In genomic region chr6:137547555-137547954, GRCm38 (mm10) we compare ENCODE assay signal across 18 mouse cellular contexts.
"Had no signal": no experiment of that assay in that cellular context is flagged by ENCODE, and none has a peak within 500 bp of the region (broad histone marks: within the 10 kb centered on the region; RNA-seq: fewer than 3 reads in every experiment).

No protein-coding gene starts in this region.

- H3K9me3 ChIP-seq: midbrain, embryonic 13.5 days; neural tube, embryonic 13.5 days; neural tube, embryonic 15.5 days had no signal

- H3K27me3 ChIP-seq: midbrain, embryonic 13.5 days; neural tube, embryonic 13.5 days; neural tube, embryonic 15.5 days had no signal

- H3K36me3 ChIP-seq: midbrain, embryonic 10.5 days; midbrain, embryonic 13.5 days; neural tube, embryonic 13.5 days; neural tube, embryonic 15.5 days had no signal

- ATAC-seq: midbrain, embryonic 16.5 days had no signal

- H3K27ac ChIP-seq: midbrain, embryonic 10.5 days; midbrain, embryonic 13.5 days; neural tube, embryonic 13.5 days; neural tube, embryonic 15.5 days had no signal

- H3K9ac ChIP-seq: lung, embryonic 14.5 days; midbrain, embryonic 13.5 days; neural tube, embryonic 13.5 days; neural tube, embryonic 15.5 days had no signal

- H3K4me3 ChIP-seq: midbrain, embryonic 10.5 days; midbrain, embryonic 13.5 days; myocyte; neural tube, embryonic 13.5 days; neural tube, embryonic 15.5 days had no signal

- DNase-seq: lung, adult 18-20 months; lung, embryonic 14.5 days; lung, postnatal 10 days; lung, postnatal 4 days; retina, postnatal 1 day; right cerebral cortex, adult 18-20 months; right cerebral cortex, postnatal 25 days; right cerebral cortex, postnatal 4 days; spleen, adult 18-20 months; thymus, adult 18-20 months; thymus, postnatal 14 days; thymus, postnatal 36 days had no signal

- H3K4me2 ChIP-seq: lung, embryonic 14.5 days; midbrain, embryonic 13.5 days; neural tube, embryonic 13.5 days; neural tube, embryonic 15.5 days had no signal
